Mouse (Mus musculus): ENCODE measurements around the gene Fgf18. TPM values are rescaled to one million over a fixed set of nuclear protein-coding genes. Genes with fewer than 3 reads are reported as not detected.

Fgf18 gene
- total and polyA plus RNA-seq, 3 experiments = not detected

- no peak for TF ChIP-seq CHD1 (IDR thresholded peaks at IDR 0.05; ENCODE audit: low read depth, low read length)
- no peak for TF ChIP-seq UBTF (IDR thresholded peaks at IDR 0.05; ENCODE audit: low read depth, low read length)
- TF ChIP-seq RAD21 (IDR thresholded peaks at IDR 0.05; ENCODE audit: low read depth, low read length) = no peak
- no peak for TF ChIP-seq JUND (conservative IDR thresholded peaks at IDR 0.05; ENCODE audit: low read depth, low read length)
- TF ChIP-seq MAFK (IDR thresholded peaks at IDR 0.05; ENCODE audit: insufficient replicate concordance, low read length) = peak; percentile 90
- no peak for TF ChIP-seq TBP (conservative IDR thresholded peaks at IDR 0.05; ENCODE audit: low read depth, low read length)
- in situ Hi-C loops (cut with MboI; ENCODE audit: low pct_ligation_motif_present, low pct_unique_long_range_greater_than_20kb, low sequenced_read_pairs) = no loop called here
- no peak overlapping the region for H3K4me3 ChIP-seq (replicated peaks in 1 of 3; ENCODE audit: low read depth in 2 of 3, low read length in 2 of 3, poor library complexity in 1 of 3)
Observed at GRCm38 (mm10) chr11:33103291-33103943, 43.8 kb downstream of the Fgf18 start.

GRCm38 (mm10) chr11:33100027-33100507 is 47.1 kb downstream of the Fgf18 start:
- no peaks in the 10 kb centered on the region for H3K36me3 ChIP-seq (replicated peaks in 1 of 2; ENCODE audit: control insufficient read depth in 1 of 2, insufficient read depth in 1 of 2, low read length in 1 of 2)
- no peaks in the 10 kb centered on the region for H3K79me2 ChIP-seq (replicated peaks; ENCODE audit: control insufficient read depth, extremely low read depth, insufficient read depth, poor library complexity, severe bottlenecking)
- no peak overlapping the region for H3K4me2 ChIP-seq (ENCODE audit: insufficient read depth, low read depth, poor library complexity, severe bottlenecking)
- TF ChIP-seq ELF1 (IDR thresholded peaks at IDR 0.05; ENCODE audit: low read depth, low read length) = no peak
- TF ChIP-seq NELFE (IDR thresholded peaks at IDR 0.05; ENCODE audit: low read depth, low read length) = no peak
- TF ChIP-seq E2F4 (IDR thresholded peaks at IDR 0.05; ENCODE audit: insufficient replicate concordance, low read depth, low read length) = no peak
- TF ChIP-seq HCFC1 (IDR thresholded peaks at IDR 0.05; ENCODE audit: low read depth, low read length) = no peak
- no peak for TF ChIP-seq ZMIZ1 (IDR thresholded peaks at IDR 0.05; ENCODE audit: low read depth, low read length)
- no peak for TF ChIP-seq CHD2 (IDR thresholded peaks at IDR 0.05; ENCODE audit: low read length)
- no peak for TF ChIP-seq KAT2A (IDR thresholded peaks at IDR 0.05; ENCODE audit: insufficient replicate concordance, low read length)
- no peak for TF ChIP-seq NRF1 (IDR thresholded peaks at IDR 0.05; ENCODE audit: low read depth, low read length)
- TF ChIP-seq JUND (conservative IDR thresholded peaks at IDR 0.05; ENCODE audit: low read depth, low read length) = no peak
- TF ChIP-seq USF2 (conservative IDR thresholded peaks at IDR 0.05; ENCODE audit: low read depth, low read length) = no peak
- in situ Hi-C loops (cut with MboI; ENCODE audit: low pct_ligation_motif_present, low pct_unique_long_range_greater_than_20kb, low sequenced_read_pairs) (no loop called here), dilution Hi-C loops (cut with MboI; ENCODE audit: extremely low pct_ligation_motif_present, extremely low pct_unique_long_range_greater_than_20kb, low sequenced_read_pairs) (no loop called here)
- H3K27me3 ChIP-seq (replicated peaks) = peaks cover 11% of the 10 kb centered on the region
- DNase-seq (ENCODE audit: extremely low read depth) = no peak
- no peak overlapping the region for H3K9ac ChIP-seq (ENCODE audit: insufficient read depth, low read depth)
- no peak overlapping the region for H3K4me3 ChIP-seq (replicated peaks in 1 of 3; ENCODE audit: low read depth in 2 of 3, low read length in 2 of 3, poor library complexity in 1 of 3)
- no peak overlapping the region for H3K27ac ChIP-seq (ENCODE audit: insufficient read depth, low read depth)
- peaks cover 0 to 20% of the 10 kb centered on the region in 2 experiments; a peak in 3 of 4 replicates for H3K4me1 ChIP-seq (ENCODE audit: control insufficient read depth in 1 of 2, insufficient read depth in 2 of 2)
- no peaks in the 10 kb centered on the region for H3K9me3 ChIP-seq (replicated peaks; ENCODE audit: low read length)

More at GRCm38 (mm10) chr11:33103291-33103943, 43.8 kb downstream of the Fgf18 start:
- no peak overlapping the region for H3K4me2 ChIP-seq (ENCODE audit: insufficient read depth, low read depth, poor library complexity, severe bottlenecking)
- H3K27ac ChIP-seq (ENCODE audit: insufficient read depth, low read depth) = no peak overlapping the region
- DNase-seq (ENCODE audit: extremely low read depth) = no peak
- no peak overlapping the region for H3K9ac ChIP-seq (ENCODE audit: insufficient read depth, low read depth)
- dilution Hi-C loops (cut with MboI; ENCODE audit: extremely low pct_ligation_motif_present, extremely low pct_unique_long_range_greater_than_20kb, low sequenced_read_pairs) = no loop called here
- peaks cover 2% of the 10 kb centered on the region for H3K27me3 ChIP-seq (replicated peaks)
- H3K4me1 ChIP-seq (ENCODE audit: control insufficient read depth in 1 of 2, insufficient read depth in 2 of 2) = peaks cover 0 to 10% of the 10 kb centered on the region in 2 experiments; a peak in 3 of 4 replicates
- H3K9me3 ChIP-seq (replicated peaks; ENCODE audit: low read length) = no peaks in the 10 kb centered on the region
- no peaks in the 10 kb centered on the region for H3K36me3 ChIP-seq (replicated peaks in 1 of 2; ENCODE audit: control insufficient read depth in 1 of 2, insufficient read depth in 1 of 2, low read length in 1 of 2)
- H3K79me2 ChIP-seq (replicated peaks; ENCODE audit: control insufficient read depth, extremely low read depth, insufficient read depth, poor library complexity, severe bottlenecking) = no peaks in the 10 kb centered on the region
